Mouse (Mus musculus): Measurements from ENCODE around the gene Wdr90.

GRCm38 (mm10) chr17:25808789-25809605 lies 52.3 kb downstream of the Wdr90 start, which contains the start of gene Fbxl16:
- TF ChIP-seq CTCF (IDR thresholded peaks at IDR 0.05; ENCODE audit: insufficient read depth, low read depth, low read length): 0 out of 2 replicates have a peak, but pooled peaks have one; percentile 14
- peak; percentile 91 for TF ChIP-seq POLR2A (IDR thresholded peaks at IDR 0.05; ENCODE audit: insufficient read depth, low read depth, low read length)

Data from olfactory bulb, adult 2 months (tissue).